Mouse (Mus musculus) heart, embryonic 11.5 days (tissue): ENCODE results near the gene Sft2d2. TPM values are rescaled to one million over a fixed set of nuclear protein-coding genes. Genes with fewer than 3 reads are reported as not detected.
A peak's percentile ranks its signal among the peaks of the same experiment; 100 is the strongest.

Experiments
- ATAC-seq: fragments of 200-750 bp; cut with Nextera tagmentation; replicated peaks from 2 replicates; pipeline ENCODE4 v1.8.0; 2017; ENCODE audit warnings: moderate library complexity; ENCODE audit not compliant: insufficient number of reproducible peaks, low FRiP score, low TSS enrichment
- H3K27ac ChIP-seq: fragments of 300-500 bp; sonication (generic); 2 replicates; pipeline ENCODE4 v1.5.1; 2014; ENCODE audit warnings: mild to moderate bottlenecking, low read depth, low read length
- H3K27me3 ChIP-seq: fragments of 300-500 bp; sonication (generic); 2 replicates; pipeline ENCODE4 v1.6.1; 2014; ENCODE audit warnings: mild to moderate bottlenecking, low read length, mixed read lengths; ENCODE audit not compliant: control insufficient read depth, insufficient read depth
- H3K36me3 ChIP-seq: fragments of 300-500 bp; sonication (generic); 2 replicates; pipeline ENCODE4 v1.6.1; 2014; ENCODE audit warnings: mild to moderate bottlenecking, low read length, moderate library complexity, mixed read lengths; ENCODE audit not compliant: control insufficient read depth, insufficient read depth
- H3K4me1 ChIP-seq: fragments of 300-500 bp; sonication (generic); 2 replicates; pipeline ENCODE4 v1.6.1; 2014; ENCODE audit warnings: low read length; ENCODE audit not compliant: control insufficient read depth, insufficient read depth
- H3K4me2 ChIP-seq: fragments of 300-500 bp; sonication (generic); 2 replicates; pipeline ENCODE4 v1.6.1; 2014; ENCODE audit warnings: mild to moderate bottlenecking, moderate library complexity
- H3K4me3 ChIP-seq: fragments of 300-500 bp; sonication (generic); 2 replicates; pipeline ENCODE4 v1.5.1; 2014; ENCODE audit warnings: low read depth, low read length
- H3K9ac ChIP-seq: fragments of 300-500 bp; sonication (generic); 2 replicates; pipeline ENCODE4 v1.6.1; 2014; ENCODE audit warnings: mild to moderate bottlenecking, low read depth, low read length, moderate library complexity
- H3K9me3 ChIP-seq: fragments of 300-500 bp; sonication (generic); replicated peaks from 2 replicates; pipeline ENCODE4 v1.6.1; 2016; ENCODE audit warnings: low read length; ENCODE audit not compliant: control insufficient read depth
- WGBS: fragments of 180-500 bp; shearing (Covaris S2); extraction: QIAGEN DNeasy Blood & Tissue Kit; methylation state at CpG from one replicate; pipeline ENCODE4 v1.1.7; 2014; ENCODE audit not compliant: insufficient replicate concordance; 5-methylcytosine and 5-hydroxymethylcytosine counted together
- polyA plus RNA-seq: library from polyadenylated mRNA; unstranded; fragments of >200 nt; fragmentation: Nextera tagmentation; extraction: Ambion mirVana; gene quantifications from 2 replicates; pipeline ENCODE4 v1.2.1, GENCODE M21; 2014

The Sft2d2 gene
- polyA plus RNA-seq, 1 experiment from 2014 or later = 21.9 TPM

DNA sequence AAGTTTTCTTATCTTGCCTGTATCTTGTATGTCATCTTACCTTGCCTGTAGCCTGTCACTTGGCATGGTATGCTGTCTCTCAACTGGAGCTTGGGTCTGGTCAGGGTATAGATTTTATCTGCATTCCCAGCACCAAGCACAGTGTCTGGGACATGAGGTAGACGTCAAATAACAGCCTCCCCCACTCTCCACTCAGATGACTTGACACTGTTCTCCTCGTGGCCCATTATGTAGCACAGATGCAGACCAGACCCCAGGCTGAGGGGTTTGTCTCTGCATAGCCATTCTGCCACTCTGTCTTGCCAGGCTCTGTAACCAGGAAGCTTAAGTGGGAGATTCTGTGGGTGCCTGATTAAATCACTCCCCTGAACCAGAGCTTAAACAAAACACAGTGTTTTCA lies 11.4 kb upstream of the Sft2d2 start:
- WGBS = 13% methylated on average over 2 of the region's 2 CpGs
- Histone ChIP-seq H3K4me3 (no peak overlapping the region), H3K9ac (no peak overlapping the region), H3K36me3 (no peaks in the 10 kb centered on the region), H3K9me3 (no peaks in the 10 kb centered on the region), H3K27me3 (no peaks in the 10 kb centered on the region), H3K4me1 (peaks cover 6% of the 10 kb centered on the region), H3K4me2 (no peak overlapping the region), H3K27ac (no peak overlapping the region)
- ATAC-seq = no peak

- H3K36me3 ChIP-seq = no peaks in the 10 kb centered on the region
- H3K4me3 ChIP-seq = no peak overlapping the region
- peaks cover 6% of the 10 kb centered on the region for H3K4me1 ChIP-seq
- no peak overlapping the region for H3K27ac ChIP-seq
- no peak overlapping the region for H3K9ac ChIP-seq
- H3K4me2 ChIP-seq = no peak overlapping the region
- ATAC-seq = no peak
- no peaks in the 10 kb centered on the region for H3K27me3 ChIP-seq
- WGBS = 34% methylated on average over 2 of the region's 2 CpGs
- H3K9me3 ChIP-seq = no peaks in the 10 kb centered on the region
These were observed 9.3 kb upstream of the Sft2d2 start for GRCm38 (mm10) chr1:165203488-165204035.

- WGBS = 71% methylated on average over 4 of the region's 4 CpGs
- H3K36me3 ChIP-seq = no peaks in the 10 kb centered on the region
- peaks cover 5% of the 10 kb centered on the region; the same call in 1 of the 2 replicates for H3K4me1 ChIP-seq
- H3K27me3 ChIP-seq = no peaks in the 10 kb centered on the region
- no peak for ATAC-seq
- H3K9ac ChIP-seq = no peak overlapping the region
- H3K9me3 ChIP-seq = no peaks in the 10 kb centered on the region
- no peak overlapping the region for H3K27ac ChIP-seq
- no peak overlapping the region for H3K4me3 ChIP-seq
- H3K4me2 ChIP-seq = no peak overlapping the region
These were observed 7.3 kb upstream of the Sft2d2 start for GRCm38 (mm10) chr1:165201445-165202012.

GRCm38 (mm10) chr1:165200748-165201147 lies 6.5 kb upstream of the Sft2d2 start:
- Histone ChIP-seq H3K4me1 (peaks cover 2% of the 10 kb centered on the region; the same call in 1 of the 2 replicates), H3K9me3 (no peaks in the 10 kb centered on the region), H3K4me3 (no peak overlapping the region), H3K36me3 (no peaks in the 10 kb centered on the region), H3K27me3 (no peaks in the 10 kb centered on the region), H3K9ac (no peak overlapping the region), H3K27ac (no peak overlapping the region), H3K4me2 (no peak overlapping the region)
- no peak for ATAC-seq
- WGBS = 70% methylated on average over 8 of the region's 8 CpGs

- WGBS = 65% methylated on average over 3 of the region's 3 CpGs
- Histone ChIP-seq H3K36me3 (no peaks in the 10 kb centered on the region), H3K4me3 (no peak overlapping the region), H3K4me2 (no peak overlapping the region), H3K27me3 (no peaks in the 10 kb centered on the region), H3K9me3 (no peaks in the 10 kb centered on the region), H3K9ac (no peak overlapping the region), H3K4me1 (0 out of 2 replicates have a peak, but pooled peaks cover 4% of the 10 kb centered on the region), H3K27ac (no peak overlapping the region)
- ATAC-seq = no peak
These were observed 5.4 kb upstream of the Sft2d2 start for GRCm38 (mm10) chr1:165199639-165200038.

GRCm38 (mm10) chr1:165198951-165199350 lies 4.7 kb upstream of the Sft2d2 start:
- Histone ChIP-seq H3K4me1 (0 out of 2 replicates have a peak, but pooled peaks cover 5% of the 10 kb centered on the region), H3K27me3 (no peaks in the 10 kb centered on the region), H3K4me3 (no peak overlapping the region), H3K36me3 (no peaks in the 10 kb centered on the region), H3K27ac (no peak overlapping the region), H3K9me3 (no peaks in the 10 kb centered on the region), H3K9ac (no peak overlapping the region), H3K4me2 (no peak overlapping the region)
- WGBS = 61% methylated on average over 1 of the region's 1 CpGs
- ATAC-seq = no peak

GRCm38 (mm10) chr1:165197875-165198274 lies 3.6 kb upstream of the Sft2d2 start:
- peaks cover 8% of the 10 kb centered on the region; the same call in 1 of the 2 replicates for H3K4me1 ChIP-seq
- WGBS = 45% methylated on average over 3 of the region's 3 CpGs
- no peak overlapping the region for H3K9ac ChIP-seq
- no peak for ATAC-seq
- H3K36me3 ChIP-seq = no peaks in the 10 kb centered on the region
- H3K27me3 ChIP-seq = no peaks in the 10 kb centered on the region
- H3K27ac ChIP-seq = 0 out of 2 replicates have a peak overlapping the region, but pooled peaks have one; percentile 54
- no peak overlapping the region for H3K4me2 ChIP-seq
- H3K9me3 ChIP-seq = no peaks in the 10 kb centered on the region
- H3K4me3 ChIP-seq = no peak overlapping the region

GRCm38 (mm10) chr1:165195396-165195960 lies 1.2 kb upstream of the Sft2d2 start:
- no peaks in the 10 kb centered on the region for H3K27me3 ChIP-seq
- WGBS = 56% methylated on average over 3 of the region's 3 CpGs

More at GRCm38 (mm10) chr1:165195396-165195960, 1.2 kb upstream of the Sft2d2 start:
- no peak overlapping the region for H3K27ac ChIP-seq
- no peak overlapping the region for H3K4me3 ChIP-seq
- H3K36me3 ChIP-seq = no peaks in the 10 kb centered on the region
- no peak overlapping the region for H3K9ac ChIP-seq
- H3K9me3 ChIP-seq = no peaks in the 10 kb centered on the region
- H3K4me1 ChIP-seq = peaks cover 18% of the 10 kb centered on the region; the same call in 1 of the 2 replicates
- ATAC-seq = no peak
- no peak overlapping the region for H3K4me2 ChIP-seq
